Mouse (Mus musculus) kidney, postnatal 0 days (tissue): Measurements from ENCODE around the gene Dennd5a. TPM values are rescaled to one million over a fixed set of nuclear protein-coding genes. Genes with fewer than 3 reads are reported as not detected.

Source experiments
- ATAC-seq: fragments of 200-750 bp; cut with Nextera tagmentation; replicated peaks from 2 replicates; pipeline ENCODE4 v1.8.0; 2017; ENCODE audit warnings: low read depth, moderate number of reproducible peaks, moderate TSS enrichment, moderate library complexity; ENCODE audit not compliant: low FRiP score
- DNase-seq: peaks from one replicate; pipeline ENCODE4 v3.0.0-alpha.2; 2016; ENCODE audit warnings: low spot score
- H3K27ac ChIP-seq: fragments of 300-500 bp; sonication (generic); 2 replicates; pipeline ENCODE4 v1.5.1; 2014; ENCODE audit warnings: mild to moderate bottlenecking
- H3K27me3 ChIP-seq: fragments of 300-500 bp; sonication (generic); 2 replicates; pipeline ENCODE4 v1.6.1; 2014; ENCODE audit warnings: low read length, mixed read lengths; ENCODE audit not compliant: insufficient read depth
- H3K36me3 ChIP-seq: fragments of 300-500 bp; sonication (generic); 2 replicates; pipeline ENCODE4 v1.6.1; 2014; ENCODE audit warnings: low read length, mixed read lengths; ENCODE audit not compliant: insufficient read depth
- H3K4me1 ChIP-seq: fragments of 300-500 bp; sonication (generic); replicated peaks from 2 replicates; pipeline ENCODE4 v1.6.1; 2014; ENCODE audit warnings: antibody characterized with exemption, low read length, mixed read lengths; ENCODE audit not compliant: insufficient read depth
- H3K4me2 ChIP-seq: fragments of 300-500 bp; sonication (generic); 2 replicates; pipeline ENCODE4 v1.6.1; 2014; ENCODE audit warnings: mild to moderate bottlenecking, low read length, moderate library complexity, mixed read lengths
- H3K4me3 ChIP-seq: fragments of 300-500 bp; sonication (generic); replicated peaks from 2 replicates; pipeline ENCODE4 v1.5.1; 2014; ENCODE audit warnings: low read depth, low read length
- H3K9ac ChIP-seq: fragments of 300-500 bp; sonication (generic); 2 replicates; pipeline ENCODE4 v1.6.1; 2014; ENCODE audit warnings: low read depth, low read length
- H3K9me3 ChIP-seq: fragments of 300-500 bp; sonication (generic); replicated peaks from 2 replicates; pipeline ENCODE4 v1.6.1; 2016; ENCODE audit warnings: low read length, inconsistent platforms, mixed read lengths
- CTCF ChIP-seq: IDR thresholded peaks from 2 replicates; pipeline ENCODE4 v1.5.1; 2016; ENCODE audit warnings: antibody characterized with exemption, low read depth, mild to moderate bottlenecking, moderate library complexity
- WGBS: fragments of 180-500 bp; shearing (Covaris S2); extraction: QIAGEN DNeasy Blood & Tissue Kit; methylation state at CpG from one replicate; pipeline ENCODE4 v1.1.7; 2014; 5-methylcytosine and 5-hydroxymethylcytosine counted together
- polyA plus RNA-seq: library from polyadenylated mRNA; unstranded; fragments of >200 nt; fragmentation: Nextera tagmentation; extraction: Ambion mirVana; gene quantifications from 2 replicates; pipeline ENCODE4 v1.2.1, GENCODE M21; 2015

The Dennd5a gene
- polyA plus RNA-seq, 1 experiment from 2014 or later = 35.0 TPM

DNA sequence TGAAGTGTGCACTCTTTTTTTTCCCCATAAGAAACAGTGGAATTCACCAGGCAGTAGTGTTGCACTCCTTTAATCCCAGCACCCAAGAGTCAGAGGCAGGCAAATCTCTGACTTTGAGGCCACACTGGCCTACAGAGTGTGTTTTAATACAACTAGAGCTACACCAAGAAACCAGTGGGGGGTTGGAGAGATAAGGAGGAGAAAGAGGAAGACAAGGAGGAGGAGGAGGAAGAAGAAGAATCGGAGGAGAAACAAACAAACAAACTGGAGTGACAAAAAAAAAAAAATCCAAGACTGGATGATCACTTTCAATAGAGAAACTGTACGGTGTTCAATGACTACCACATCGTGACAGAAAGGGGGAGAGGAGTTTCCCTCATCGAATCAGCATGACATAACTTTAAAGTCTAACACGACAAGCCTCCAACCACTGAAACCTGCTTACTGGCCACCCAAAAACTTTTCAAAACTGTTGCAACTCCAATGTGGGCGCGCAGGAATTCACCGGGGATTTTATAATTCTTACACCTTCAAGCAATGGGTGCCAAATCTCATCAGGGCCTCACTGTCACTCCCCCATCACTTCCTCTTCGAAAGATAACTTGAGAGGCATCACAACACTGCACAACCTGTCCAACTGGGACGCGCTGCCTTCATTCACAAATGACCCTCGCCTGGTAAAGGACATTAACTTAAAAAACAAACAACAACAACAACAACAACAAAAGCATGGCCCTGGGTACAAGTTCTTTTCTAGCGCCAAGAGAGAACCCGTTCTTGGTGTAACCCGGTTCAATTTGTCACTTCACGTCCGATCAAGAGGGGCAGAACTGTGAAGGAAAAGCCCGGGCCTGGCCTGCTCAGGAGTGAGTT, 1.2 kb downstream of the Dennd5a start:
- Histone ChIP-seq H3K4me1 (no peaks in the 10 kb centered on the region; the same call in 1 of the 2 replicates), H3K9ac (peak overlapping the region; percentile 98), H3K36me3 (no peaks in the 10 kb centered on the region), H3K4me3 (peak overlapping the region; percentile 73), H3K27ac (peak overlapping the region; percentile 88), H3K9me3 (no peaks in the 10 kb centered on the region), H3K27me3 (no peaks in the 10 kb centered on the region), H3K4me2 (peak overlapping the region; percentile 70)
- 0 out of 2 replicates have a peak, but pooled peaks have one; percentile 12 for ATAC-seq
- no peak for TF ChIP-seq CTCF
- peak; percentile 35 for DNase-seq
- 3% methylated on average over 18 of the region's 18 CpGs for WGBS

DNA sequence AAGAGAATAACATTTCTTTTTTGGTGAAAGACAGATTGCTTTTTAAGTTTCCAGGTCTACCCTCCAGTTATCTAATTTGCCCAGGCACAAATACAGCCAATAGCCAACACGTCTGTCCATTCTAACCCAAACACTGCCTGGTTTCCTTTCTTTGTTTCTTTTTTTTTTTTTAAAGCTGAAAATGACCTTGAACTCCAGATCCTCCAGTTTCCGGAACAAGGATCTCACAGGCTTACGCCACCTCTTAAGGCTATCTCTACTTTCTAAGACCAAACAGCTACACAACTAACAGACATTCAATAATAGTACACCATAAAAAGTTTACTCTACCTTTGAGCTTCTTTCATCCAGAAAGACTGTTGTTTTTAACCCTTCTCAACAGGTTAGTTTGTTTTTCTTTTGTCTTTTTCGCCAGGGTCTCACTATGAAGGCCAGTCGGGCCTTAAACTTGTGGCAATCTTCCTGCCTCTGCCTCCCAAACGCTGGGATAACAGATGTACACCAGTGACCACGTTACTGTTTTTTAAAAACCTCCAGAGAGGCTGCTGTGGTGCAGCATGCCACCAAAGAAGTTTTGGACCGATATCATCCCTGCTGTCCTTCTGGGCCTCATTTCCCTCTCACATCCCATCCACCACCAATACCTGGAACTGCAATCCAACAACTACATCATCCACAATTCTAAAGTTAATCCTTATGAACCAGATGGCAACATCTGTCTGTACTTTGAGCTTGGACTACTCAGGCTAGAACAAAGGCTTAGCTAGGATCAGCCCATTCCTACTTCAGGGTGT, 2.1 kb downstream of the Dennd5a start:
- Histone ChIP-seq H3K9me3 (no peaks in the 10 kb centered on the region), H3K4me2 (peak overlapping the region; percentile 70), H3K9ac (peak overlapping the region; percentile 98; the same call in 1 of the 2 replicates), H3K27me3 (no peaks in the 10 kb centered on the region), H3K27ac (no peak overlapping the region), H3K4me1 (no peaks in the 10 kb centered on the region; the same call in 1 of the 2 replicates), H3K36me3 (no peaks in the 10 kb centered on the region), H3K4me3 (peak overlapping the region; percentile 73; the same call in 1 of the 2 replicates)
- ATAC-seq (no peak), DNase-seq (no peak)
- TF ChIP-seq CTCF = no peak
- WGBS = 65% methylated on average over 8 of the region's 8 CpGs

DNA sequence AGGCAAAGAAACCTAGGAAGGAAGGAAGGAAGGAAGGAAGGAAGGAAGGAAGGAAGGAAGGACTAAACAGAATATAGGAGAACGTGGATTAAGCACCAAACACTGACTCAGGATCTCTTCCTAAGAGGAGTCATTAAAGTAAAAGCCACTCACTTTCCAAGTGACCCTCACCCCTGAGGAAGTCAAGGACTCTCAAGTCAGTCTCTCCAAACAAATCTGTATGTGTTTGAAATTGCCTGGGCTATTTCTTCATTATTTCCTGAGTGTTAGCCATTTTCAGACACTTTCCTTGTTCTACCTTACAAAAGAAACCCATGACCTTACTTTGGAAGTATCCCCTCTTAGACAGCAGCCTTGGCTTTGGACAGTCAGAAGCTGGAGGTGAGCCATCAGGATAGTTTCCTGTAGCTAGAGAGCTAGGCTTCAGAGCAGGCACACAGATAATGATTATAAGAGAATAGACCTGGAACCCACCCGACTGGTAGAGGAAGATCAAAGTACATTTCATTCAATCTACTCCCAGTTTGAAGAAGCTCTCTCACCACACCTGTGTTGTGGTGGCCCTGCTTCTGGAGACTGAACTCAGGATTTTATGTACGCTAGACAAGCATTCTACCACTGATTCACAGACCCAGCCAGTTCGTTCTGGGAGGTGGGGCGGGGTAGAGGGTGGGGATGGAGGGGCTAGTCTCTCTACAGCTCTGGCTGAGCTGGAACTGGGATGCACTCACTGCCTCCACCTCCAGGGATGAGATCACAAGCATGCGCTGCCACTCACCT, 5.5 kb downstream of the Dennd5a start:
- DNase-seq (no peak), ATAC-seq (peak; percentile 62; the same call in 1 of the 2 replicates)
- H3K36me3 ChIP-seq = no peaks in the 10 kb centered on the region
- TF ChIP-seq CTCF = no peak
- no peak overlapping the region for H3K9ac ChIP-seq
- 61% methylated on average over 6 of the region's 6 CpGs for WGBS
- no peaks in the 10 kb centered on the region for H3K9me3 ChIP-seq
- no peaks in the 10 kb centered on the region; the same call in 1 of the 2 replicates for H3K4me1 ChIP-seq
- H3K27ac ChIP-seq = 0 out of 2 replicates have a peak overlapping the region, but pooled peaks have one; percentile 6
- H3K27me3 ChIP-seq = no peaks in the 10 kb centered on the region
- H3K4me3 ChIP-seq = no peak overlapping the region
- no peak overlapping the region for H3K4me2 ChIP-seq

DNA sequence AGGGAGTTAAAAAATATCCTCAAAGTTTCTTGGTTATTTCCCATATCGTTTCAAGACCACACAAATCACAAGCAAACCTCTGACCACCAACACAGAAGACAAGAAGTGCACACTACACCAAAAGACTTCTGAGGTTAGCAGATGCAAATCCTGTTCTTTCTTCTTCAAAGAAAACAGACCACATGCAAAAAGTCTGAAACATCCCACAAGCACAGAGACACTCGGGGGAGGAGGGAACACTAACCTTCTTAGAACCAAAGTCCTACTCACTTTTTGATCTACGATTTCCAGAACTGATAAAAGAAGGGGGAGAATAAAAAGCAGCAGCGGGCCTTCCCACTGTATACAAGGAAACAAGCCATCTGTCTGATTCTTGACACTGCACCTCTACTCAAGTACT, 9.0 kb downstream of the Dennd5a start:
- H3K36me3 ChIP-seq = no peaks in the 10 kb centered on the region
- 56% methylated on average over 4 of the region's 4 CpGs for WGBS
- no peak for TF ChIP-seq CTCF
- no peak for ATAC-seq
- H3K4me3 ChIP-seq = no peak overlapping the region
- no peak for DNase-seq
- H3K4me1 ChIP-seq = no peaks in the 10 kb centered on the region; the same call in 1 of the 2 replicates
- no peak overlapping the region for H3K9ac ChIP-seq
- H3K9me3 ChIP-seq = no peaks in the 10 kb centered on the region
- H3K4me2 ChIP-seq = no peak overlapping the region
- no peak overlapping the region for H3K27ac ChIP-seq
- H3K27me3 ChIP-seq = no peaks in the 10 kb centered on the region

DNA sequence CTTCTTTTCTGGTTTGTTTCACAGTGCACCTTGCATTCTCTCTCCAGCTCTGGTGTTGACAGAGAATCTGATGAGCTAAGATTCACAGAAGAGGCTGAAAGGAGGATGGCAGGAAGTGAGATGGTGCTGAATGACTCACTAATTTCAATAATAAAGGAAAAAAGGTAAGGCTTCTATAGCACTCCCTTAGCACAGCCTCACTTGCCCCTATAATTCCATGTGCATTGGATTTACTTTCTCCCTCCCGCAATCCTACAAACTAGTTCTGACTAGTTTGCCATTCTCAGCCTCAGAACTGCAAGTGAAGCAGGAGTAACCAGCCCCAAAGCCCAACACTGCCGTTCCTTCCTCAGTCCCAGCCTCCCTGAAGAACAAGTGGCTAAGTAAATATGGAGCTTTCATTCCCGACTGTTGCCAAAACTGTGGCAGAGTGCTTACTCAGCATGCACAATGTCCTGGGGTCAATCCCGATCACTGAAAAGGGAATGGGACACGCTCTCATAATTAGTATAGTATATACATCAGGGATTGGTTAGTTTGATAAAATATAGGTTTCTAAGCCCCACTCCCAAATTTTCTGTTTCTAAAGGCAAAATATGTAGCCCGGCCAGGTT, 15.7 kb downstream of the Dennd5a start:
- ATAC-seq (no peak), DNase-seq (no peak)
- TF ChIP-seq CTCF = no peak
- Histone ChIP-seq H3K9me3 (no peaks in the 10 kb centered on the region), H3K4me3 (no peak overlapping the region), H3K4me2 (no peak overlapping the region), H3K27me3 (no peaks in the 10 kb centered on the region), H3K27ac (no peak overlapping the region), H3K4me1 (no peaks in the 10 kb centered on the region), H3K36me3 (no peaks in the 10 kb centered on the region), H3K9ac (no peak overlapping the region)
- WGBS = 54% methylated on average over 6 of the region's 6 CpGs
